Mouse (Mus musculus): ENCODE measurements around the gene Slc46a2.

Gene Slc46a2

GRCm38 (mm10) chr4:59914608-59915403 lies at the start of gene Slc46a2:
Gene Slc46a2, minus strand, starts transcription at chr4:59915056.
- DNase-seq: no peak

GRCm38 (mm10) chr4:59963405-59964344 lies 48.8 kb upstream of the Slc46a2 start, which contains the start of gene Mup6:
Gene Mup6, plus strand, starts transcription at chr4:59964294.
- DNase-seq: no peak

GRCm38 (mm10) chr4:59960610-59961009 lies 45.8 kb upstream of the Slc46a2 start, which contains the start of gene Mup4:
Gene Mup4, minus strand, starts transcription at chr4:59960710.
- no peak for DNase-seq

GRCm38 (mm10) chr4:59937543-59937942 lies 22.7 kb upstream of the Slc46a2 start:
- no peak for DNase-seq

- DNase-seq: peak in 1 of 2 experiments; percentile 8
Observed at GRCm38 (mm10) chr4:59932505-59933281, 17.8 kb upstream of the Slc46a2 start.

GRCm38 (mm10) chr4:59928347-59928746 lies 13.5 kb upstream of the Slc46a2 start:
- peak; percentile 61 to 69 for DNase-seq

GRCm38 (mm10) chr4:59927666-59928065 lies 12.8 kb upstream of the Slc46a2 start:
- no peak for DNase-seq

GRCm38 (mm10) chr4:59925082-59925481 lies 10.2 kb upstream of the Slc46a2 start:
- DNase-seq: peak; percentile 16 to 35

GRCm38 (mm10) chr4:59917966-59918365 lies 3.1 kb upstream of the Slc46a2 start:
- no peak for DNase-seq

- no peak for DNase-seq
Observed at GRCm38 (mm10) chr4:59908785-59909184, 6.1 kb downstream of the Slc46a2 start.

GRCm38 (mm10) chr4:59907657-59908230 lies 7.1 kb downstream of the Slc46a2 start:
- DNase-seq: no peak

GRCm38 (mm10) chr4:59907092-59907491 lies 7.8 kb downstream of the Slc46a2 start:
- DNase-seq: no peak

- no peak for DNase-seq
Observed at GRCm38 (mm10) chr4:59902547-59902946, 12.3 kb downstream of the Slc46a2 start.

- no peak for DNase-seq
Observed at GRCm38 (mm10) chr4:59901810-59902209, 13.0 kb downstream of the Slc46a2 start.

GRCm38 (mm10) chr4:59898521-59898919 lies 16.3 kb downstream of the Slc46a2 start:
- DNase-seq: no peak

GRCm38 (mm10) chr4:59897814-59898520 lies 16.9 kb downstream of the Slc46a2 start:
- no peak for DNase-seq

GRCm38 (mm10) chr4:59896000-59896399 lies 18.9 kb downstream of the Slc46a2 start:
- DNase-seq: no peak

GRCm38 (mm10) chr4:59894977-59895575 lies 19.8 kb downstream of the Slc46a2 start:
- DNase-seq: no peak

- no peak for DNase-seq
Observed at GRCm38 (mm10) chr4:59894415-59894814, 20.4 kb downstream of the Slc46a2 start.

- no peak for DNase-seq
Observed at GRCm38 (mm10) chr4:59892731-59893130, 22.1 kb downstream of the Slc46a2 start.

Data from spleen, adult 18-20 months (tissue).